Mouse (Mus musculus): ENCODE data around the gene Smarca5. TPM values are rescaled to one million over a fixed set of nuclear protein-coding genes. Genes with fewer than 3 reads are reported as not detected.
"Not testable (repeated sequence)": the region's sequence is repeated elsewhere in the genome, so short reads cannot be mapped to it uniquely, and the experiment has no call there.

Gene Smarca5
- 57.9 and 70.2 TPM in 2 replicates for polyA plus RNA-seq (2015; fragmentation: Nextera tagmentation; extraction: Ambion mirVana)

- peak; percentile 92 for DNase-seq
- not testable (repeated sequence) for H3K27me3 ChIP-seq; H3K9me3 ChIP-seq (replicated peaks)
- peak; percentile 97 for ATAC-seq (ENCODE audit: low read depth)
- WGBS (ENCODE audit: insufficient replicate concordance): under 1% methylated on average over 86 of the region's 91 CpGs
- Histone ChIP-seq H3K9ac (peak within 1 kb of the TSS; percentile 97), H3K4me1 (replicated peaks) (peaks cover 23% of the 10 kb centered on the region), H3K4me2 (peak within 1 kb of the TSS; percentile 96), H3K27ac (peak within 1 kb of the TSS; percentile 97), H3K4me3 (replicated peaks) (peak within 1 kb of the TSS; percentile 99), H3K36me3 (peaks cover 14% of the 10 kb centered on the region)
Measured at GRCm38 (mm10) chr8:80739155-80739924, at the start of gene Smarca5. Smarca5 (minus strand) TSS chr8:80739497.

GRCm38 (mm10) chr8:80784559-80784958 lies 45.3 kb upstream of the Smarca5 start:
- H3K27ac ChIP-seq: no peak overlapping the region
- H3K4me2 ChIP-seq: no peak overlapping the region
- no peak overlapping the region for H3K9ac ChIP-seq
- H3K36me3 ChIP-seq: peaks cover 86% of the 10 kb centered on the region
- H3K4me1 ChIP-seq (replicated peaks): peaks cover 9% of the 10 kb centered on the region
- no peaks in the 10 kb centered on the region for H3K9me3 ChIP-seq (replicated peaks)
- no peak overlapping the region for H3K4me3 ChIP-seq (replicated peaks)
- 89% methylated on average over 9 of the region's 9 CpGs for WGBS (ENCODE audit: insufficient replicate concordance)
- no peaks in the 10 kb centered on the region for H3K27me3 ChIP-seq
- DNase-seq: no peak
- no peak for ATAC-seq (ENCODE audit: low read depth)

- Histone ChIP-seq H3K27me3 (no peaks in the 10 kb centered on the region), H3K36me3 (peaks cover 85% of the 10 kb centered on the region), H3K4me2 (no peak overlapping the region), H3K4me1 (replicated peaks) (peaks cover 13% of the 10 kb centered on the region), H3K9me3 (replicated peaks) (no peaks in the 10 kb centered on the region), H3K9ac (no peak overlapping the region), H3K27ac (no peak overlapping the region), H3K4me3 (replicated peaks) (no peak overlapping the region)
- no peak for DNase-seq
- no peak for ATAC-seq (ENCODE audit: low read depth)
- 88% methylated on average over 4 of the region's 4 CpGs for WGBS (ENCODE audit: insufficient replicate concordance)
Measured at GRCm38 (mm10) chr8:80783271-80783670, 44.0 kb upstream of the Smarca5 start.

- H3K36me3 ChIP-seq: peaks cover 86% of the 10 kb centered on the region
- no peak overlapping the region for H3K4me2 ChIP-seq
- peaks cover 13% of the 10 kb centered on the region for H3K4me1 ChIP-seq (replicated peaks)
- H3K27ac ChIP-seq: no peak overlapping the region
- ATAC-seq (ENCODE audit: low read depth) (no peak), DNase-seq (no peak)
- H3K9ac ChIP-seq: no peak overlapping the region
- H3K27me3 ChIP-seq: no peaks in the 10 kb centered on the region
- H3K9me3 ChIP-seq (replicated peaks): no peaks in the 10 kb centered on the region
- no peak overlapping the region for H3K4me3 ChIP-seq (replicated peaks)
- WGBS (ENCODE audit: insufficient replicate concordance): 81% methylated on average over 10 of the region's 10 CpGs
Measured at GRCm38 (mm10) chr8:80781338-80781737, 42.0 kb upstream of the Smarca5 start.

GRCm38 (mm10) chr8:80780271-80780670 lies 41.0 kb upstream of the Smarca5 start:
- Histone ChIP-seq H3K4me2 (no peak overlapping the region), H3K27me3 (no peaks in the 10 kb centered on the region), H3K4me1 (replicated peaks) (peaks cover 13% of the 10 kb centered on the region), H3K9me3 (replicated peaks) (no peaks in the 10 kb centered on the region), H3K36me3 (peaks cover 83% of the 10 kb centered on the region), H3K9ac (no peak overlapping the region), H3K27ac (no peak overlapping the region), H3K4me3 (replicated peaks) (no peak overlapping the region)
- WGBS (ENCODE audit: insufficient replicate concordance): 81% methylated on average over 4 of the region's 4 CpGs
- no peak for DNase-seq
- no peak for ATAC-seq (ENCODE audit: low read depth)

GRCm38 (mm10) chr8:80776436-80776835 lies 37.1 kb upstream of the Smarca5 start:
- 81% methylated on average over 8 of the region's 8 CpGs for WGBS (ENCODE audit: insufficient replicate concordance)
- Histone ChIP-seq H3K27ac (no peak overlapping the region), H3K4me2 (no peak overlapping the region), H3K36me3 (peaks cover 83% of the 10 kb centered on the region), H3K9ac (no peak overlapping the region), H3K4me3 (replicated peaks) (no peak overlapping the region), H3K27me3 (no peaks in the 10 kb centered on the region), H3K4me1 (replicated peaks) (peaks cover 13% of the 10 kb centered on the region), H3K9me3 (replicated peaks) (no peaks in the 10 kb centered on the region)
- ATAC-seq (ENCODE audit: low read depth) (no peak), DNase-seq (no peak)

- peaks cover 87% of the 10 kb centered on the region for H3K36me3 ChIP-seq
- no peak overlapping the region for H3K27ac ChIP-seq
- DNase-seq (no peak), ATAC-seq (ENCODE audit: low read depth) (no peak)
- no peak overlapping the region for H3K9ac ChIP-seq
- no peaks in the 10 kb centered on the region for H3K27me3 ChIP-seq
- WGBS (ENCODE audit: insufficient replicate concordance): 88% methylated on average over 4 of the region's 4 CpGs
- no peaks in the 10 kb centered on the region for H3K9me3 ChIP-seq (replicated peaks)
- H3K4me3 ChIP-seq (replicated peaks): no peak overlapping the region
- H3K4me1 ChIP-seq (replicated peaks): peaks cover 4% of the 10 kb centered on the region; the same call in 1 of the 2 replicates
- H3K4me2 ChIP-seq: no peak overlapping the region
Measured at GRCm38 (mm10) chr8:80772732-80773460, 33.6 kb upstream of the Smarca5 start.

GRCm38 (mm10) chr8:80768451-80768850 lies 29.2 kb upstream of the Smarca5 start:
- Histone ChIP-seq H3K4me2 (no peak overlapping the region), H3K9ac (no peak overlapping the region), H3K9me3 (replicated peaks) (no peaks in the 10 kb centered on the region), H3K27ac (no peak overlapping the region), H3K4me3 (replicated peaks) (no peak overlapping the region), H3K4me1 (replicated peaks) (peaks cover 7% of the 10 kb centered on the region; the same call in 1 of the 2 replicates), H3K27me3 (no peaks in the 10 kb centered on the region), H3K36me3 (peaks cover 89% of the 10 kb centered on the region)
- ATAC-seq (ENCODE audit: low read depth): no peak
- WGBS (ENCODE audit: insufficient replicate concordance): 85% methylated on average over 6 of the region's 6 CpGs
- no peak for DNase-seq

GRCm38 (mm10) chr8:80753017-80753715 lies 13.9 kb upstream of the Smarca5 start:
- 25% methylated on average over 9 of the region's 9 CpGs for WGBS (ENCODE audit: insufficient replicate concordance)
- no peaks in the 10 kb centered on the region for H3K27me3 ChIP-seq
- no peak overlapping the region for H3K4me2 ChIP-seq
- no peak overlapping the region for H3K27ac ChIP-seq
- no peaks in the 10 kb centered on the region for H3K9me3 ChIP-seq (replicated peaks)
- no peak overlapping the region for H3K4me3 ChIP-seq (replicated peaks)
- 0 out of 2 replicates have a peak, but pooled peaks cover 3% of the 10 kb centered on the region for H3K4me1 ChIP-seq (replicated peaks)
- ATAC-seq (ENCODE audit: low read depth): 0 out of 2 replicates have a peak, but pooled peaks have one; percentile 23
- H3K36me3 ChIP-seq: no peaks in the 10 kb centered on the region
- H3K9ac ChIP-seq: no peak overlapping the region
- peak; percentile 53 for DNase-seq

- Histone ChIP-seq H3K27me3 (no peaks in the 10 kb centered on the region), H3K9ac (no peak overlapping the region), H3K4me2 (no peak overlapping the region), H3K4me1 (replicated peaks) (0 out of 2 replicates have a peak, but pooled peaks cover 3% of the 10 kb centered on the region), H3K27ac (no peak overlapping the region), H3K9me3 (replicated peaks) (no peaks in the 10 kb centered on the region), H3K4me3 (replicated peaks) (no peak overlapping the region), H3K36me3 (no peaks in the 10 kb centered on the region)
- ATAC-seq (ENCODE audit: low read depth): no peak
- no peak for DNase-seq
- 45% methylated on average over 7 of the region's 7 CpGs for WGBS (ENCODE audit: insufficient replicate concordance)
Measured at GRCm38 (mm10) chr8:80752429-80752828, 13.1 kb upstream of the Smarca5 start.

GRCm38 (mm10) chr8:80749091-80749490 lies 9.8 kb upstream of the Smarca5 start:
- no peaks in the 10 kb centered on the region for H3K9me3 ChIP-seq (replicated peaks)
- H3K27me3 ChIP-seq: no peaks in the 10 kb centered on the region
- no peaks in the 10 kb centered on the region for H3K36me3 ChIP-seq
- 0 out of 2 replicates have a peak, but pooled peaks cover 3% of the 10 kb centered on the region for H3K4me1 ChIP-seq (replicated peaks)
- no peak for ATAC-seq (ENCODE audit: low read depth)
- no peak overlapping the region for H3K27ac ChIP-seq
- H3K4me3 ChIP-seq (replicated peaks): no peak overlapping the region
- no peak overlapping the region for H3K9ac ChIP-seq
- DNase-seq: no peak
- H3K4me2 ChIP-seq: no peak overlapping the region
- WGBS (ENCODE audit: insufficient replicate concordance): 66% methylated on average over 4 of the region's 4 CpGs

Measured in liver, embryonic 13.5 days (tissue).